Comparison of ENCODE assay signal across 25 mouse cellular contexts in the genomic region with DNA sequence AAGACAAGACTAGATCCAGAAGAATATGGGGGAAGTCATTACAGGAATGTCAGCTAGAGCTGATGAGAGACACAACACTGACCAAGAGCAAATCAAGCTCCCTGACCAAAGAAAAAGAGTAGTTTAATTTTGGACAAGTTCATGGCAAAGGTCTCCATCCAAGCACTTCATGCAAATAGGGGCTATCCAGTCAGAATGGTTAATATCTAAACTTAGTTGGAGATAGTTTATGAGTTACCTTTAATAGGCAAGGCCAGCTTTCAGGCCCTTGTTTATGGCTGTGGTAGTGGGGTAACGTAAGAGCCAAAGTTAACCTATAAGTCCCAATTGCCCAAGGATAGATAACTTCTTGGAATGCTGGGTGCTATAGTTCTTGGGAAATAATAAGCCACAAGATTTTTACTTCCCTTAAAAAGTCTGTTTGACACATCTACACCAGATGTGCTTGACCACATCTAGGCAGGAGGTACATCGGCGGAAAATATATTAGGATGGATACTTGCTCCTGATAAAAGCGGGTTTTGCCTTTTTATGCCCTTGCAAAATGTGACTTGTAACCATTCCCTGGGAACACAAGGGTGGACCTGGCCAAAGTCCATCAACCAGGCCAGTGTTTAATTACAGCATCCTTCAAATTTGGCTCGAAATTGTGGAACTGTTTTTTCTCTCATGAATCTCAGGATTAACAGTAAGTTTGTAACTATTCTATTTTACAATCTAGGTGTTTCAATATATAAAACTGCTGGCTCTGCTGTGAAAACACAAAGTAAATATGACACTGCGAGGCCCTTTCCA.
DNase-seq lines count a peak whose midpoint lies in the region; ATAC-seq lines count a peak whose summit lies in the region.
"Had no signal": no experiment of that assay in that cellular context is flagged by ENCODE, and none has a peak within 500 bp of the region (broad histone marks: within the 10 kb centered on the region; RNA-seq: fewer than 3 reads in every experiment).

No protein-coding gene starts in this region.

- H3K9ac ChIP-seq in kidney, embryonic 15.5 days = no peak overlapping the region
- H3K9ac ChIP-seq: embryonic facial prominence, embryonic 13.5 days; forebrain, embryonic 15.5 days; heart, embryonic 15.5 days; hindbrain, embryonic 15.5 days; limb, embryonic 12.5 days; liver, embryonic 13.5 days; lung, embryonic 15.5 days; midbrain, embryonic 13.5 days; neural tube, embryonic 15.5 days had no signal

- ATAC-seq in cerebellum, adult (ENCODE audit: insufficient number of reproducible peaks, low FRiP score, low TSS enrichment) = no peak
- ATAC-seq in kidney, embryonic 15.5 days (replicated peaks; ENCODE audit: low FRiP score) = no peak
- ATAC-seq: CD4-positive, CD25-positive, alpha-beta regulatory T cell, adult 4 months; forebrain, embryonic 15.5 days; intestine, postnatal 0 days; midbrain, embryonic 13.5 days; Patski had no signal

- H3K27ac ChIP-seq in kidney, embryonic 15.5 days = peak overlapping the region; percentile 18; the same call in 1 of the 2 replicates
- H3K27ac ChIP-seq: embryonic facial prominence, embryonic 13.5 days; forebrain, embryonic 15.5 days; heart, embryonic 15.5 days; hindbrain, embryonic 15.5 days; limb, embryonic 12.5 days; liver, embryonic 13.5 days; lung, embryonic 15.5 days; midbrain, embryonic 13.5 days; neural tube, embryonic 15.5 days had no signal

- peak; percentile 30 for DNase-seq in cerebellum, adult 11 months
- DNase-seq in 416B (ENCODE audit: low read depth) = peak; percentile 39
- peak; percentile 31 to 41 for DNase-seq in cerebellum, postnatal 10 days
- DNase-seq in retina, postnatal 1 day = no peak
- DNase-seq in ovary, postnatal 14 days (ENCODE audit: low spot score) = no peak
- DNase-seq in embryo, embryonic 10.5 days (ENCODE audit: low spot score) = no peak
- DNase-seq: adrenal gland, postnatal 10 days; gastrocnemius, postnatal 25 days; heart, postnatal 4 days; liver, embryonic 13.5 days; right cerebral cortex, postnatal 25 days; thymus, postnatal 36 days had no signal

- no peaks in the 10 kb centered on the region for H3K27me3 ChIP-seq in kidney, embryonic 15.5 days
- H3K27me3 ChIP-seq: embryonic facial prominence, embryonic 13.5 days; forebrain, embryonic 15.5 days; heart, embryonic 15.5 days; hindbrain, embryonic 15.5 days; limb, embryonic 12.5 days; liver, embryonic 13.5 days; lung, embryonic 15.5 days; midbrain, embryonic 13.5 days; neural tube, embryonic 15.5 days had no signal

- H3K4me1 ChIP-seq in kidney, embryonic 15.5 days = no peaks in the 10 kb centered on the region
- H3K4me1 ChIP-seq: forebrain, embryonic 15.5 days; heart, embryonic 15.5 days; hindbrain, embryonic 15.5 days; lung, embryonic 15.5 days; midbrain, embryonic 13.5 days; neural tube, embryonic 15.5 days had no signal

- H3K4me3 ChIP-seq in kidney, embryonic 15.5 days (replicated peaks) = no peak overlapping the region
- H3K4me3 ChIP-seq: embryonic facial prominence, embryonic 13.5 days; forebrain, embryonic 15.5 days; heart, embryonic 15.5 days; hindbrain, embryonic 15.5 days; limb, embryonic 12.5 days; liver, embryonic 13.5 days; lung, embryonic 15.5 days; midbrain, embryonic 13.5 days; neural tube, embryonic 15.5 days had no signal

- WGBS in kidney, embryonic 15.5 days = 86% methylated on average over 6 of the region's 6 CpGs

- no peaks in the 10 kb centered on the region for H3K36me3 ChIP-seq in kidney, embryonic 15.5 days
- H3K36me3 ChIP-seq: embryonic facial prominence, embryonic 13.5 days; forebrain, embryonic 15.5 days; heart, embryonic 15.5 days; hindbrain, embryonic 15.5 days; limb, embryonic 12.5 days; liver, embryonic 13.5 days; lung, embryonic 15.5 days; midbrain, embryonic 13.5 days; neural tube, embryonic 15.5 days had no signal

- H3K4me2 ChIP-seq in kidney, embryonic 15.5 days = no peak overlapping the region
- H3K4me2 ChIP-seq: embryonic facial prominence, embryonic 13.5 days; forebrain, embryonic 15.5 days; heart, embryonic 15.5 days; hindbrain, embryonic 15.5 days; limb, embryonic 12.5 days; liver, embryonic 13.5 days; lung, embryonic 15.5 days; midbrain, embryonic 13.5 days; neural tube, embryonic 15.5 days had no signal

- no peaks in the 10 kb centered on the region for H3K9me3 ChIP-seq in kidney, embryonic 15.5 days (replicated peaks)
- H3K9me3 ChIP-seq: embryonic facial prominence, embryonic 13.5 days; forebrain, embryonic 15.5 days; heart, embryonic 15.5 days; hindbrain, embryonic 15.5 days; limb, embryonic 12.5 days; liver, embryonic 13.5 days; lung, embryonic 15.5 days; midbrain, embryonic 13.5 days; neural tube, embryonic 15.5 days had no signal

Comparison
In these comparisons a context has a peak if more than half of its experiments do, and no peak if none do; other contexts are left out.
1. DNase-seq: peak in cerebellum, adult 11 months (single experiment), 416B (single experiment) and cerebellum, postnatal 10 days (2 of 2); none in retina, postnatal 1 day (single experiment), ovary, postnatal 14 days (single experiment) and embryo, embryonic 10.5 days (single experiment).